Mouse (Mus musculus) CH12.LX (cell line): ENCODE measurements at regions not wholly inside any gene's neighbourhood (a gene's known extent, or its start where the extent isn't known, plus 50 kb on each side); places are given as distances from the start of the nearest gene placed in this dataset.

ENCODE experiments used
- CTCF ChIP-seq, 2 experiments: IDR thresholded peaks in 1 of 2; conservative IDR thresholded peaks in 1 of 2; 2 replicates each; pipeline ENCODE4 v1.5.1; 2011 to 2012; ENCODE audit warnings: low read depth in 2 of 2, low read length in 2 of 2, improper control_type of control experiment in 1 of 2, inconsistent platforms in 1 of 2, mild to moderate bottlenecking in 1 of 2, moderate library complexity in 1 of 2
- EP300 ChIP-seq: IDR thresholded peaks from 2 replicates; pipeline ENCODE4 v1.6.1; 2011; ENCODE audit warnings: low read length, improper control_type of control experiment
- POLR2AphosphoS2 ChIP-seq: IDR thresholded peaks from 2 replicates; pipeline ENCODE4 v1.6.1; 2011; ENCODE audit warnings: low read depth, low read length, improper control_type of control experiment

DNA sequence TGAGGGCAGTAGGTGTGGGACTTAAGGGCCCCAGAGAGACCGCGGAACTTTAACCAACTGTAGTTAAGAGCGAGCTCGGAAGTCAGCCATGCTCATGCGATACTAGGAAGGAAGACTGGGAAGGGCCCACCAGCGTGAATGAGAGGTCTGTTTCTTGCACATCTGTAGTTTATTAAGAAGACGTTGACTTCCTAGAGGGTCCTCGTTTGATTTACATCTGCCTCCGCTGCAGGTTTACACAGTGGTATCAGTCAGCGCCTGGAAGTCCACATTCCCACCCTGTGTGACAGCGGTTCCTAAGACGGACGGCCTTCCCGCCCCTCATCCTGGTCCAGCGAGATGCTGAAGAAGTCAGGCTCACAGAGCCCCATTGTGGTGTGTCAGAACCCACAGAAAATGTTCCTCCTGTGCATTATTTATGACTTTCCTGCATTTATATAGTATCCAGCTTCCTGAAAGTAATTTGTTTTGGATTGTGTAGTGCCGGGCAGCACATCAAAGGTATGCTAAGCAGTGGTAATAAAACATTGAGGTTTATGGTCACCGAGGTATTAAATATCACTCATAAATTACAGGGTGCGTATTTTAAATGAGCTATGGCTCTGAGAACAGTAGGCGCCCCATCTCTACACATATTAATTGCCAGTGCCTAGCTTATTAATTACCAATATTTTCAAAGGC lies 136.9 kb upstream of the Rpl34 start:
- TF ChIP-seq POLR2AphosphoS2 (no peak), CTCF (conservative IDR thresholded peaks at IDR 0.05 in 1 of 2, IDR thresholded peaks at IDR 0.05 in 1 of 2; ENCODE audit: low read depth in 2 of 2, low read length in 2 of 2) (no peak), EP300 (no peak)
